Mouse (Mus musculus) spleen, adult 2 months (tissue): Measurements from ENCODE around the gene Efcab7.

Experiments
- CTCF ChIP-seq: fragments of 200-500 bp; IDR thresholded peaks from 2 replicates; pipeline ENCODE4 v1.5.1; 2011; ENCODE audit warnings: mild to moderate bottlenecking, inconsistent platforms; ENCODE audit not compliant: insufficient read depth, insufficient read length, insufficient replicate concordance; ENCODE audit errors: extremely low read depth
- POLR2A ChIP-seq: fragments of 200-500 bp; IDR thresholded peaks from 2 replicates; pipeline ENCODE4 v1.6.1; 2011; ENCODE audit warnings: low read depth, low read length, inconsistent platforms

- TF ChIP-seq CTCF (no peak), POLR2A (no peak)
These were observed 115.6 kb downstream of the Efcab7 start for GRCm38 (mm10) chr4:99944606-99945005.
